Mouse (Mus musculus) kidney, postnatal 0 days (tissue): Measurements from ENCODE around the gene Ccnb1ip1. TPM values are rescaled to one million over a fixed set of nuclear protein-coding genes. Genes with fewer than 3 reads are reported as not detected.
A peak's percentile ranks its signal among the peaks of the same experiment; 100 is the strongest.

Experiments
- ATAC-seq: fragments of 200-750 bp; cut with Nextera tagmentation; replicated peaks from 2 replicates; pipeline ENCODE4 v1.8.0; 2017; ENCODE audit warnings: low read depth, moderate number of reproducible peaks, moderate TSS enrichment, moderate library complexity; ENCODE audit not compliant: low FRiP score
- DNase-seq: peaks from one replicate; pipeline ENCODE4 v3.0.0-alpha.2; 2016; ENCODE audit warnings: low spot score
- H3K27ac ChIP-seq: fragments of 300-500 bp; sonication (generic); 2 replicates; pipeline ENCODE4 v1.5.1; 2014; ENCODE audit warnings: mild to moderate bottlenecking
- H3K27me3 ChIP-seq: fragments of 300-500 bp; sonication (generic); 2 replicates; pipeline ENCODE4 v1.6.1; 2014; ENCODE audit warnings: low read length, mixed read lengths; ENCODE audit not compliant: insufficient read depth
- H3K36me3 ChIP-seq: fragments of 300-500 bp; sonication (generic); 2 replicates; pipeline ENCODE4 v1.6.1; 2014; ENCODE audit warnings: low read length, mixed read lengths; ENCODE audit not compliant: insufficient read depth
- H3K4me1 ChIP-seq: fragments of 300-500 bp; sonication (generic); replicated peaks from 2 replicates; pipeline ENCODE4 v1.6.1; 2014; ENCODE audit warnings: antibody characterized with exemption, low read length, mixed read lengths; ENCODE audit not compliant: insufficient read depth
- H3K4me2 ChIP-seq: fragments of 300-500 bp; sonication (generic); 2 replicates; pipeline ENCODE4 v1.6.1; 2014; ENCODE audit warnings: mild to moderate bottlenecking, low read length, moderate library complexity, mixed read lengths
- H3K4me3 ChIP-seq: fragments of 300-500 bp; sonication (generic); replicated peaks from 2 replicates; pipeline ENCODE4 v1.5.1; 2014; ENCODE audit warnings: low read depth, low read length
- H3K9ac ChIP-seq: fragments of 300-500 bp; sonication (generic); 2 replicates; pipeline ENCODE4 v1.6.1; 2014; ENCODE audit warnings: low read depth, low read length
- H3K9me3 ChIP-seq: fragments of 300-500 bp; sonication (generic); replicated peaks from 2 replicates; pipeline ENCODE4 v1.6.1; 2016; ENCODE audit warnings: low read length, inconsistent platforms, mixed read lengths
- CTCF ChIP-seq: IDR thresholded peaks from 2 replicates; pipeline ENCODE4 v1.5.1; 2016; ENCODE audit warnings: antibody characterized with exemption, low read depth, mild to moderate bottlenecking, moderate library complexity
- WGBS: fragments of 180-500 bp; shearing (Covaris S2); extraction: QIAGEN DNeasy Blood & Tissue Kit; methylation state at CpG from one replicate; pipeline ENCODE4 v1.1.7; 2014; 5-methylcytosine and 5-hydroxymethylcytosine counted together
- polyA plus RNA-seq: library from polyadenylated mRNA; unstranded; fragments of >200 nt; fragmentation: Nextera tagmentation; extraction: Ambion mirVana; gene quantifications from 2 replicates; pipeline ENCODE4 v1.2.1, GENCODE M21; 2015

Ccnb1ip1 gene
- polyA plus RNA-seq, 1 experiment from 2014 or later: not detected

- no peak overlapping the region for H3K9ac ChIP-seq
- 91% methylated on average over 24 of the region's 24 CpGs for WGBS
- H3K36me3 ChIP-seq: no peaks in the 10 kb centered on the region
- H3K4me3 ChIP-seq: no peak overlapping the region
- H3K4me2 ChIP-seq: no peak overlapping the region
- ATAC-seq (no peak), DNase-seq (no peak)
- no peak for TF ChIP-seq CTCF
- no peaks in the 10 kb centered on the region for H3K27me3 ChIP-seq
- H3K27ac ChIP-seq: no peak overlapping the region
- no peaks in the 10 kb centered on the region for H3K4me1 ChIP-seq
- no peaks in the 10 kb centered on the region for H3K9me3 ChIP-seq
Measured at GRCm38 (mm10) chr14:50795261-50795935, 12.1 kb downstream of the Ccnb1ip1 start.

- Histone ChIP-seq H3K27me3 (no peaks in the 10 kb centered on the region), H3K4me1 (no peaks in the 10 kb centered on the region), H3K9me3 (no peaks in the 10 kb centered on the region), H3K27ac (no peak overlapping the region), H3K36me3 (no peaks in the 10 kb centered on the region), H3K4me2 (no peak overlapping the region), H3K9ac (no peak overlapping the region), H3K4me3 (no peak overlapping the region)
- peak; percentile 67 for DNase-seq
- 17% methylated on average over 2 of the region's 2 CpGs for WGBS
- ATAC-seq: no peak
- peak; percentile 67 for TF ChIP-seq CTCF
Measured at GRCm38 (mm10) chr14:50788157-50788556, 19.4 kb downstream of the Ccnb1ip1 start.

- Histone ChIP-seq H3K9me3 (no peaks in the 10 kb centered on the region), H3K4me2 (peak within 1 kb of the TSS; percentile 64), H3K9ac (peak within 1 kb of the TSS; percentile 78), H3K27ac (peak within 1 kb of the TSS; percentile 84), H3K4me3 (peak within 1 kb of the TSS; percentile 72), H3K4me1 (no peaks in the 10 kb centered on the region), H3K27me3 (no peaks in the 10 kb centered on the region), H3K36me3 (peaks cover 10% of the 10 kb centered on the region; the same call in 1 of the 2 replicates)
- TF ChIP-seq CTCF: peak; percentile 88
- under 1% methylated on average over 21 of the region's 21 CpGs for WGBS
- ATAC-seq: peak; percentile 88
- peak; percentile 91 for DNase-seq
Measured at GRCm38 (mm10) chr14:50785251-50785637, 22.3 kb downstream of the Ccnb1ip1 start, which contains the start of gene Ttc5. TSS of gene Ttc5 (minus strand) at chr14:50785519.

- TF ChIP-seq CTCF: no peak
- H3K9me3 ChIP-seq: no peaks in the 10 kb centered on the region
- WGBS: 23% methylated on average over 16 of the region's 16 CpGs
- H3K27ac ChIP-seq: peak overlapping the region; percentile 84
- DNase-seq (no peak), ATAC-seq (no peak)
- peak overlapping the region; percentile 78 for H3K9ac ChIP-seq
- H3K4me1 ChIP-seq: no peaks in the 10 kb centered on the region
- H3K4me3 ChIP-seq: peak overlapping the region; percentile 72
- no peaks in the 10 kb centered on the region for H3K27me3 ChIP-seq
- peaks cover 11% of the 10 kb centered on the region; the same call in 1 of the 2 replicates for H3K36me3 ChIP-seq
- peak overlapping the region; percentile 64 for H3K4me2 ChIP-seq
Measured at GRCm38 (mm10) chr14:50784391-50785250, 22.9 kb downstream of the Ccnb1ip1 start.

GRCm38 (mm10) chr14:50782166-50782565 is 25.4 kb downstream of the Ccnb1ip1 start:
- Histone ChIP-seq H3K4me1 (no peaks in the 10 kb centered on the region), H3K27me3 (no peaks in the 10 kb centered on the region), H3K27ac (no peak overlapping the region), H3K36me3 (peaks cover 20% of the 10 kb centered on the region; the same call in 1 of the 2 replicates), H3K4me2 (no peak overlapping the region), H3K9me3 (no peaks in the 10 kb centered on the region), H3K9ac (no peak overlapping the region), H3K4me3 (no peak overlapping the region)
- ATAC-seq (no peak), DNase-seq (no peak)
- no peak for TF ChIP-seq CTCF
- WGBS: 94% methylated on average over 3 of the region's 3 CpGs

- 85% methylated on average over 2 of the region's 2 CpGs for WGBS
- Histone ChIP-seq H3K27me3 (no peaks in the 10 kb centered on the region), H3K36me3 (peaks cover 55% of the 10 kb centered on the region), H3K4me3 (no peak overlapping the region), H3K27ac (no peak overlapping the region), H3K4me2 (no peak overlapping the region), H3K9ac (no peak overlapping the region), H3K4me1 (no peaks in the 10 kb centered on the region), H3K9me3 (no peaks in the 10 kb centered on the region)
- TF ChIP-seq CTCF: peak; percentile 47
- DNase-seq (no peak), ATAC-seq (no peak)
Measured at GRCm38 (mm10) chr14:50771342-50771741, 36.2 kb downstream of the Ccnb1ip1 start.
